7 mouse cellular contexts compared by ENCODE assay signal in genomic region chr4:156255078-156255839, GRCm38 (mm10). TPM values are rescaled to one million over a fixed set of nuclear protein-coding genes. Genes with fewer than 3 reads are reported as not detected.
A peak's percentile ranks its signal among the peaks of the same experiment; 100 is the strongest.
DNase-seq lines count a peak whose midpoint lies in the region; ATAC-seq and TF ChIP-seq lines count a peak whose summit lies in the region.

Samd11 (minus strand) TSS chr4:156255657.

- 16% methylated on average over 26 of the region's 26 CpGs for WGBS in stomach, postnatal 0 days

- TF ChIP-seq CTCF in stomach, postnatal 0 days (IDR thresholded peaks at IDR 0.05; ENCODE audit: low read depth) = no peak

- H3K9me3 ChIP-seq in ES-E14 (ENCODE audit: control insufficient read depth, insufficient read depth, low read depth, low read length) = no peaks in the 10 kb centered on the region
- no peaks in the 10 kb centered on the region for H3K9me3 ChIP-seq in megakaryocyte, embryonic 14.5 days
- no peaks in the 10 kb centered on the region for H3K9me3 ChIP-seq in stomach, postnatal 0 days (ENCODE audit: control insufficient read depth, low read length)

- H3K4me1 ChIP-seq in ES-E14 (ENCODE audit: control insufficient read depth in 2 of 2, insufficient read depth in 2 of 2, low read length in 2 of 2, poor library complexity in 1 of 2) = peaks cover 0 to 2% of the 10 kb centered on the region in 2 experiments; a peak in 1 of 4 replicates
- H3K4me1 ChIP-seq in megakaryocyte, embryonic 14.5 days = peaks cover 31% of the 10 kb centered on the region
- H3K4me1 ChIP-seq in stomach, postnatal 0 days (replicated peaks; ENCODE audit: control insufficient read depth, insufficient read depth) = no peaks in the 10 kb centered on the region

- no peak for TF ChIP-seq EP300 in stomach, postnatal 0 days (optimal IDR thresholded peaks at IDR 0.05)

- no peak within 1 kb of the TSS for H3K27ac ChIP-seq in ES-E14 (ENCODE audit: insufficient read depth, low read depth, low read length, poor library complexity, severe bottlenecking)
- no peak within 1 kb of the TSS for H3K27ac ChIP-seq in stomach, postnatal 0 days (replicated peaks)

- H3K27me3 ChIP-seq in megakaryocyte, embryonic 14.5 days (replicated peaks) = peaks cover 20% of the 10 kb centered on the region
- peaks cover 6% of the 10 kb centered on the region; the same call in 1 of the 2 replicates for H3K27me3 ChIP-seq in stomach, postnatal 0 days (ENCODE audit: control insufficient read depth, insufficient read depth, low read length)

- no peaks in the 10 kb centered on the region for H3K36me3 ChIP-seq in ES-E14 (ENCODE audit: control insufficient read depth, insufficient read depth, low read length, poor library complexity, severe bottlenecking)
- peaks cover 8% of the 10 kb centered on the region for H3K36me3 ChIP-seq in megakaryocyte, embryonic 14.5 days (replicated peaks; ENCODE audit: low read length)
- H3K36me3 ChIP-seq in stomach, postnatal 0 days (ENCODE audit: control insufficient read depth, insufficient read depth, low read length) = no peaks in the 10 kb centered on the region

- in situ Hi-C loops in ES-E14 (cut with MboI; ENCODE audit: low sequenced_read_pairs in 2 of 2, unreplicated experiment in 2 of 2) = no loop called here

- peak; percentile 66 to 74 for ATAC-seq in hematopoietic stem cell, adult 5-6 weeks (replicated peaks in 1 of 2; ENCODE audit: insufficient read depth in 1 of 2, low FRiP score in 2 of 2, low TSS enrichment in 1 of 2, low read depth in 1 of 2, poor library complexity in 2 of 2, severe bottlenecking in 2 of 2)
- ATAC-seq in stomach, postnatal 0 days (ENCODE audit: low FRiP score, low TSS enrichment) = peak; percentile 59

- DNase-seq in CD4-positive helper T cell, adult 2 months (ENCODE audit: low read depth, low spot score) = peak; percentile 63
- no peak for DNase-seq in ES-E14 (ENCODE audit: low read depth, low spot score)
- no peak for DNase-seq in stomach, postnatal 0 days (ENCODE audit: low spot score)
- no peak for DNase-seq in left cerebral cortex, adult 11 months (ENCODE audit: low spot score)
- no peak for DNase-seq in kidney, adult 8-10 months

- H3K9ac ChIP-seq in ES-E14 (ENCODE audit: insufficient read depth, low read depth, low read length, poor library complexity, severe bottlenecking) = no peak within 1 kb of the TSS
- H3K9ac ChIP-seq in stomach, postnatal 0 days (ENCODE audit: low read length) = no peak within 1 kb of the TSS; the same call in 1 of the 2 replicates

- no peak within 1 kb of the TSS for H3K4me3 ChIP-seq in ES-E14 (ENCODE audit: insufficient read depth in 1 of 2, low read depth in 1 of 2, low read length in 2 of 2, poor library complexity in 1 of 2, severe bottlenecking in 1 of 2)
- H3K4me3 ChIP-seq in megakaryocyte, embryonic 14.5 days (replicated peaks) = peak within 1 kb of the TSS; percentile 86
- no peak within 1 kb of the TSS; the same call in 1 of the 2 replicates for H3K4me3 ChIP-seq in stomach, postnatal 0 days (ENCODE audit: low read depth, low read length)

- H3K4me2 ChIP-seq in stomach, postnatal 0 days (replicated peaks; ENCODE audit: low read depth) = 0 out of 2 replicates have a peak within 1 kb of the TSS, but pooled peaks have one; percentile 17

TF ChIP-seq in ES-E14, 5 proteins besides CTCF, POLR2A, EP300 and RAD21:
- TF ChIP-seq ZNF384 (IDR thresholded peaks at IDR 0.05; ENCODE audit: low read depth, low read length) (no peak), ZC3H11A (IDR thresholded peaks at IDR 0.05; ENCODE audit: borderline replicate concordance, low read depth, low read length) (no peak), MAFK (IDR thresholded peaks at IDR 0.05; ENCODE audit: insufficient read depth, low read depth, low read length) (peak; percentile 92), HCFC1 (IDR thresholded peaks at IDR 0.05; ENCODE audit: borderline replicate concordance, insufficient read depth, low read length) (no peak), CHD2 (IDR thresholded peaks at IDR 0.05; ENCODE audit: low read depth, low read length) (no peak)

RNA-seq across cellular contexts. Expression of gene Samd11, which starts in this region (rescaled TPM):
- total RNA-seq in ES-E14 (2012; rRNA removed) = 1.4 and 2.3 TPM in 2 replicates
- 0.30 and 0.63 TPM in 2 replicates for total RNA-seq in hematopoietic stem cell, adult 5-6 weeks (2017)
- 2.5 TPM in 1 of 2 replicates, not detected in the other for polyA plus RNA-seq in megakaryocyte, embryonic 14.5 days (2012; ENCODE audit: insufficient read depth, low replicate concordance)
- polyA plus RNA-seq in stomach, postnatal 0 days (2015; fragmentation: Nextera tagmentation; extraction: Ambion mirVana) = 0.08 and 0.18 TPM in 2 replicates

Comparison
In these comparisons a context has a peak if more than half of its experiments do, and no peak if none do; other contexts are left out.
1. Peak in ATAC-seq in hematopoietic stem cell, adult 5-6 weeks; RNA of the gene not detected or under 1 TPM.
2. Peak in ATAC-seq and H3K4me2 ChIP-seq in stomach, postnatal 0 days; RNA of the gene not detected or under 1 TPM.